ENCODE assay signal across 8 mouse cellular contexts in the genomic region with DNA sequence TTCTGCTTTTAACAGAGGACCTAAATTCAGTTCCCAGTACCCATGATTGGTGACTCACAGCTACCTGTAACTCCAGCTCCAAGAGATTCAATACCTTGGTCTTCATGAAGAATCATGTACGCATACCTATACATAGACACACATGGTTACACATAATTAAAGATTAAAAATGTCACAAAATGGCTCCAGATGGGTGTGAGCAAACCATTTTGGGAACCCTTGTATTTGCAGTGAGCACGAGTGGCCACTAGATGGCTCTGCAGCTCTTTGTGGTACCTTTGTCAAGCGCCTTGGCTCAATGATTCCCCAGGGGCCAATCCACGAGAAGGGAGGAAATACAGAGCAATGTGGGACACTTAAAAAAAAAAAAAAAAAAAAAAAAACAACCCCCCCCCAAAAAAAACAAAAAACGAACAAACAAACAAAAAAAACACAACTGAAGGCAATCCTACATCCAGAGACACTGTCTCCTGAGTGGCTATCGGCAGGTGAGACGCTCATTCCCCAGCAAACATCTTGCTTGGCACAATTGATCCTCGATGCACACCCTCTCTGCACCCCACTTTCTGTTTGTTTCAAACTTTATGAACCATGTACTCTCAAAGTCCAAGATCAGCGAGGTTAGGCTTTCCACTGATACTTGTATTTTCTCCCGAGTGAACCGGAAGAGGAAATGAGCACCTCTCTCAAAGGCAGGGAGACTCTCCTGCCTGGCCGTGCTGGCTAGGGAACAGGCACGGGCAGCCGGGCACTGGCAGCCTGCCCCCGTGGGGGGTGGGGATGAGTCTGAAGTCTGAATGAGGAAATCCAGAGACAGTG. TPM values are rescaled to one million over a fixed set of nuclear protein-coding genes. Genes with fewer than 3 reads are reported as not detected.
DNase-seq lines count a peak whose midpoint lies in the region; ATAC-seq and TF ChIP-seq lines count a peak whose summit lies in the region.

No protein-coding gene starts in this region.

- peak overlapping the region; percentile 54 for H3K9ac ChIP-seq in embryonic facial prominence, embryonic 14.5 days (ENCODE audit: low read depth, low read length)
- H3K9ac ChIP-seq in limb, embryonic 12.5 days (replicated peaks), result peak overlapping the region; percentile 47; the same call in 1 of the 2 replicates
- peak overlapping the region; percentile 42; the same call in 1 of the 2 replicates for H3K9ac ChIP-seq in midbrain, embryonic 14.5 days (replicated peaks; ENCODE audit: low read length)

- H3K36me3 ChIP-seq in embryonic facial prominence, embryonic 14.5 days (ENCODE audit: control insufficient read depth, insufficient read depth, low read length), result no peaks in the 10 kb centered on the region
- no peaks in the 10 kb centered on the region for H3K36me3 ChIP-seq in limb, embryonic 12.5 days
- no peaks in the 10 kb centered on the region for H3K36me3 ChIP-seq in midbrain, embryonic 14.5 days (ENCODE audit: control insufficient read depth, insufficient read depth, low read length)

- peak; percentile 89 for TF ChIP-seq CTCF in bone marrow, adult 2 months (IDR thresholded peaks at IDR 0.05; ENCODE audit: control insufficient read depth, insufficient read depth, low read length)

- peak; percentile 92 for DNase-seq in A20 (ENCODE audit: low read depth, low spot score)
- DNase-seq in embryonic facial prominence, embryonic 14.5 days (ENCODE audit: low spot score), result peak; percentile 96
- DNase-seq in heart, adult 8-10 months (ENCODE audit: low spot score), result peak; percentile 86
- DNase-seq in kidney, adult 8-10 months, result peak; percentile 88 to 91
- DNase-seq in midbrain, embryonic 14.5 days, result peak; percentile 97
- DNase-seq in spleen, adult 12 weeks (ENCODE audit: low spot score), result peak; percentile 75

- peak overlapping the region; percentile 72 for H3K4me3 ChIP-seq in bone marrow, adult 2 months (replicated peaks; ENCODE audit: control insufficient read depth, low read depth, low read length)
- H3K4me3 ChIP-seq in embryonic facial prominence, embryonic 14.5 days (ENCODE audit: low read depth, low read length), result peak overlapping the region; percentile 40
- H3K4me3 ChIP-seq in limb, embryonic 12.5 days (replicated peaks), result peak overlapping the region; percentile 35
- peak overlapping the region; percentile 29 for H3K4me3 ChIP-seq in midbrain, embryonic 14.5 days (replicated peaks; ENCODE audit: low read depth, low read length)

- WGBS in bone marrow, adult 2 months, result 2% methylated on average over 15 of the region's 15 CpGs
- 10% methylated on average over 15 of the region's 15 CpGs for WGBS in embryonic facial prominence, embryonic 14.5 days
- WGBS in limb, embryonic 12.5 days, result 17% methylated on average over 15 of the region's 15 CpGs
- WGBS in midbrain, embryonic 14.5 days, result 21% methylated on average over 15 of the region's 15 CpGs

- TF ChIP-seq POLR2A in bone marrow, adult 2 months (IDR thresholded peaks at IDR 0.05; ENCODE audit: borderline replicate concordance, control insufficient read depth, low read depth, low read length), result peak; percentile 62; the same call in 1 of the 2 replicates

- H3K4me2 ChIP-seq in embryonic facial prominence, embryonic 14.5 days (ENCODE audit: low read depth, low read length), result peak overlapping the region; percentile 60
- H3K4me2 ChIP-seq in limb, embryonic 12.5 days, result peak overlapping the region; percentile 60
- H3K4me2 ChIP-seq in midbrain, embryonic 14.5 days (ENCODE audit: low read length), result peak overlapping the region; percentile 57

- H3K27ac ChIP-seq in bone marrow, adult 2 months (ENCODE audit: control insufficient read depth, insufficient read depth, low read depth, low read length, poor library complexity), result peak overlapping the region; percentile 39
- H3K27ac ChIP-seq in embryonic facial prominence, embryonic 14.5 days (replicated peaks; ENCODE audit: low read depth, low read length), result 0 out of 2 replicates have a peak overlapping the region, but pooled peaks have one; percentile 11
- H3K27ac ChIP-seq in limb, embryonic 12.5 days, result no peak overlapping the region
- no peak overlapping the region for H3K27ac ChIP-seq in midbrain, embryonic 14.5 days (replicated peaks; ENCODE audit: low read depth, low read length)

- peak; percentile 75 for ATAC-seq in embryonic facial prominence, embryonic 14.5 days (ENCODE audit: low read depth)
- peak; percentile 47; the same call in 1 of the 2 replicates for ATAC-seq in limb, embryonic 12.5 days (ENCODE audit: insufficient number of reproducible peaks, insufficient read depth, low FRiP score, low TSS enrichment, low read depth)
- peak; percentile 69; the same call in 1 of the 2 replicates for ATAC-seq in midbrain, embryonic 14.5 days (ENCODE audit: low FRiP score, low TSS enrichment)

- no peaks in the 10 kb centered on the region; the same call in 1 of the 2 replicates for H3K4me1 ChIP-seq in bone marrow, adult 2 months (ENCODE audit: control insufficient read depth, insufficient read depth, low read length)
- H3K4me1 ChIP-seq in embryonic facial prominence, embryonic 14.5 days (ENCODE audit: control insufficient read depth, insufficient read depth, low read length), result no peaks in the 10 kb centered on the region
- 0 out of 2 replicates have a peak, but pooled peaks cover 3% of the 10 kb centered on the region for H3K4me1 ChIP-seq in limb, embryonic 12.5 days (replicated peaks)
- H3K4me1 ChIP-seq in midbrain, embryonic 14.5 days (ENCODE audit: control insufficient read depth, insufficient read depth, low read length), result no peaks in the 10 kb centered on the region

- no peaks in the 10 kb centered on the region for H3K9me3 ChIP-seq in embryonic facial prominence, embryonic 14.5 days (ENCODE audit: control insufficient read depth, low read length)
- H3K9me3 ChIP-seq in limb, embryonic 12.5 days, result no peaks in the 10 kb centered on the region
- H3K9me3 ChIP-seq in midbrain, embryonic 14.5 days (ENCODE audit: control insufficient read depth, low read length), result no peaks in the 10 kb centered on the region

- H3K27me3 ChIP-seq in embryonic facial prominence, embryonic 14.5 days (replicated peaks; ENCODE audit: control insufficient read depth, insufficient read depth, low read length), result no peaks in the 10 kb centered on the region
- H3K27me3 ChIP-seq in limb, embryonic 12.5 days, result no peaks in the 10 kb centered on the region
- no peaks in the 10 kb centered on the region for H3K27me3 ChIP-seq in midbrain, embryonic 14.5 days (ENCODE audit: control insufficient read depth, insufficient read depth, low read length)

RNA-seq across cellular contexts. Expression of gene Xbp1, which starts 35.1 kb away (rescaled TPM):
- polyA plus RNA-seq in bone marrow, adult 2 months (2011; ENCODE audit: insufficient read depth, insufficient read length, low replicate concordance, missing spikeins), result 24.1 and 52.1 TPM in 2 replicates
- 205 and 223 TPM in 2 replicates for polyA plus RNA-seq in embryonic facial prominence, embryonic 14.5 days (2014; fragmentation: Nextera tagmentation; extraction: Ambion mirVana)
- total RNA-seq in heart, adult 8-10 months (2022), result 10 to 100 TPM; 53.5 to 76.4 (median 71.0) TPM
- polyA plus RNA-seq in limb, embryonic 12.5 days (2016; fragmentation: Nextera tagmentation; extraction: Ambion mirVana), result 127 and 136 TPM in 2 replicates
- polyA plus RNA-seq in midbrain, embryonic 14.5 days (2014; fragmentation: Nextera tagmentation; extraction: Ambion mirVana), result 130 and 138 TPM in 2 replicates

RNA-seq across cellular contexts. Expression of gene Znrf3, which starts 40.8 kb away (rescaled TPM):
- 0.63 and 2.0 TPM in 2 replicates for polyA plus RNA-seq in bone marrow, adult 2 months (2011; ENCODE audit: insufficient read depth, insufficient read length, low replicate concordance, missing spikeins)
- 9.2 and 10.2 TPM in 2 replicates for polyA plus RNA-seq in embryonic facial prominence, embryonic 14.5 days (2014; fragmentation: Nextera tagmentation; extraction: Ambion mirVana)
- 1 to 10 TPM; 6.2 to 8.4 (median 7.7) TPM for total RNA-seq in heart, adult 8-10 months (2022)
- 13.6 and 13.7 TPM in 2 replicates for polyA plus RNA-seq in limb, embryonic 12.5 days (2016; fragmentation: Nextera tagmentation; extraction: Ambion mirVana)
- 7.2 and 7.8 TPM in 2 replicates for polyA plus RNA-seq in midbrain, embryonic 14.5 days (2014; fragmentation: Nextera tagmentation; extraction: Ambion mirVana)

RNA-seq across cellular contexts. Expression of gene Ccdc117, which starts 56.6 kb away (rescaled TPM):
- 4.9 and 9.5 TPM in 2 replicates for polyA plus RNA-seq in bone marrow, adult 2 months (2011; ENCODE audit: insufficient read depth, insufficient read length, low replicate concordance, missing spikeins)
- polyA plus RNA-seq in embryonic facial prominence, embryonic 14.5 days (2014; fragmentation: Nextera tagmentation; extraction: Ambion mirVana), result 18.2 and 22.1 TPM in 2 replicates
- total RNA-seq in heart, adult 8-10 months (2022), result 10 to 100 TPM; 19.8 to 27.1 (median 22.6) TPM
- 30.1 and 33.0 TPM in 2 replicates for polyA plus RNA-seq in limb, embryonic 12.5 days (2016; fragmentation: Nextera tagmentation; extraction: Ambion mirVana)
- 9.2 and 14.8 TPM in 2 replicates for polyA plus RNA-seq in midbrain, embryonic 14.5 days (2014; fragmentation: Nextera tagmentation; extraction: Ambion mirVana)

Comparison
In these comparisons a context has a peak if more than half of its experiments do, and no peak if none do; other contexts are left out.
1. H3K27ac ChIP-seq: peak in bone marrow, adult 2 months (single experiment) and embryonic facial prominence, embryonic 14.5 days (single experiment); none in limb, embryonic 12.5 days (single experiment) and midbrain, embryonic 14.5 days (single experiment).
2. Peak in every context shown above with its lines, with median percentiles within 50 percentile points of each other: DNase-seq, H3K4me3 ChIP-seq, ATAC-seq, H3K4me2 ChIP-seq and H3K9ac ChIP-seq.